9 mouse cellular contexts compared by ENCODE assay signal in genomic region chr19:40395757-40396661, GRCm38 (mm10).
DNase-seq lines count a peak whose midpoint lies in the region; ATAC-seq and TF ChIP-seq lines count a peak whose summit lies in the region.
"Had no signal": no experiment of that assay in that cellular context is flagged by ENCODE, and none has a peak within 500 bp of the region (broad histone marks: within the 10 kb centered on the region; RNA-seq: fewer than 3 reads in every experiment).

No protein-coding gene starts in this region.

- WGBS in cerebellum, adult 2 months: 24% methylated on average over 14 of the region's 14 CpGs
- WGBS in heart, embryonic 11.5 days (ENCODE audit: insufficient replicate concordance): 78% methylated on average over 14 of the region's 14 CpGs
- WGBS in midbrain, embryonic 15.5 days: 62% methylated on average over 14 of the region's 14 CpGs

- ATAC-seq in heart, embryonic 11.5 days (replicated peaks; ENCODE audit: insufficient number of reproducible peaks, low FRiP score, low TSS enrichment): no peak
- ATAC-seq in midbrain, embryonic 15.5 days (replicated peaks): no peak

- DNase-seq in layer of hippocampus, adult 2 months (ENCODE audit: low spot score in 2 of 2): no peak
- no peak for DNase-seq in layer of hippocampus, adult 9-10 months (ENCODE audit: low spot score)
- peak; percentile 70 to 84 for DNase-seq in cerebellum, adult 2 months
- no peak for DNase-seq in layer of hippocampus, adult 18-20 months (ENCODE audit: low spot score in 2 of 2)
- no peak for DNase-seq in left cerebral cortex, adult 9 months (ENCODE audit: low spot score in 2 of 2)
- DNase-seq in kidney, postnatal 25 days: no peak

- no peak overlapping the region for H3K9ac ChIP-seq in heart, embryonic 11.5 days (ENCODE audit: low read depth, low read length)
- H3K9ac ChIP-seq in midbrain, embryonic 15.5 days: no peak overlapping the region

- no peak overlapping the region for H3K4me3 ChIP-seq in layer of hippocampus, adult 2 months
- H3K4me3 ChIP-seq in cerebellum, adult 2 months (replicated peaks; ENCODE audit: insufficient read depth, low read depth, low read length): no peak overlapping the region
- no peak overlapping the region for H3K4me3 ChIP-seq in heart, embryonic 11.5 days (ENCODE audit: low read depth, low read length)
- no peak overlapping the region for H3K4me3 ChIP-seq in midbrain, embryonic 15.5 days

- H3K9me3 ChIP-seq in heart, embryonic 11.5 days (replicated peaks; ENCODE audit: control insufficient read depth, low read length): no peaks in the 10 kb centered on the region
- H3K9me3 ChIP-seq in midbrain, embryonic 15.5 days: no peaks in the 10 kb centered on the region
- H3K9me3 ChIP-seq: G1E had no signal

- H3K4me2 ChIP-seq in heart, embryonic 11.5 days: no peak overlapping the region
- no peak overlapping the region for H3K4me2 ChIP-seq in midbrain, embryonic 15.5 days

- peak overlapping the region; percentile 63 for H3K27ac ChIP-seq in layer of hippocampus, adult 2 months
- peak overlapping the region; percentile 84 for H3K27ac ChIP-seq in cerebellum, adult 2 months (ENCODE audit: insufficient read depth, low read length)
- H3K27ac ChIP-seq in heart, embryonic 11.5 days (ENCODE audit: low read depth, low read length): peak overlapping the region; percentile 68
- peak overlapping the region; percentile 13 for H3K27ac ChIP-seq in midbrain, embryonic 15.5 days

- peaks cover 38% of the 10 kb centered on the region for H3K4me1 ChIP-seq in cerebellum, adult 2 months (ENCODE audit: control insufficient read depth, insufficient read depth, low read length)
- peaks cover 23% of the 10 kb centered on the region for H3K4me1 ChIP-seq in heart, embryonic 11.5 days (ENCODE audit: control insufficient read depth, insufficient read depth, low read length)
- peaks cover 9% of the 10 kb centered on the region; the same call in 1 of the 2 replicates for H3K4me1 ChIP-seq in midbrain, embryonic 15.5 days

- TF ChIP-seq CTCF in layer of hippocampus, adult 2 months (conservative IDR thresholded peaks at IDR 0.05): no peak
- TF ChIP-seq CTCF in cerebellum, adult 2 months (IDR thresholded peaks at IDR 0.05; ENCODE audit: borderline replicate concordance, insufficient read depth, low read depth, low read length): no peak

- no peaks in the 10 kb centered on the region for H3K27me3 ChIP-seq in cerebellum, adult 2 months (ENCODE audit: control insufficient read depth, insufficient read depth, low read length)
- H3K27me3 ChIP-seq in heart, embryonic 11.5 days (ENCODE audit: control insufficient read depth, insufficient read depth, low read length): no peaks in the 10 kb centered on the region
- no peaks in the 10 kb centered on the region for H3K27me3 ChIP-seq in midbrain, embryonic 15.5 days (replicated peaks)

- H3K36me3 ChIP-seq in heart, embryonic 11.5 days (ENCODE audit: control insufficient read depth, insufficient read depth, low read length): 0 out of 2 replicates have a peak, but pooled peaks cover 2% of the 10 kb centered on the region
- no peaks in the 10 kb centered on the region for H3K36me3 ChIP-seq in midbrain, embryonic 15.5 days (replicated peaks)

- no peak for TF ChIP-seq POLR2A in cerebellum, adult 2 months (IDR thresholded peaks at IDR 0.05; ENCODE audit: borderline replicate concordance, insufficient read depth, low read length)

Comparison
In these comparisons a context has a peak if more than half of its experiments do, and no peak if none do; other contexts are left out.
1. DNase-seq: peak in cerebellum, adult 2 months (2 of 2); none in layer of hippocampus, adult 2 months (0 of 2), layer of hippocampus, adult 9-10 months (single experiment), layer of hippocampus, adult 18-20 months (0 of 2), left cerebral cortex, adult 9 months (0 of 2) and kidney, postnatal 25 days (0 of 2).
2. H3K27ac ChIP-seq: peak in every context shown above with its lines; median percentile 84 in cerebellum, adult 2 months; 68 in heart, embryonic 11.5 days; 63 in layer of hippocampus, adult 2 months; 13 in midbrain, embryonic 15.5 days.